Comparison of ENCODE assay signal across 34 mouse cellular contexts in the genomic region with DNA sequence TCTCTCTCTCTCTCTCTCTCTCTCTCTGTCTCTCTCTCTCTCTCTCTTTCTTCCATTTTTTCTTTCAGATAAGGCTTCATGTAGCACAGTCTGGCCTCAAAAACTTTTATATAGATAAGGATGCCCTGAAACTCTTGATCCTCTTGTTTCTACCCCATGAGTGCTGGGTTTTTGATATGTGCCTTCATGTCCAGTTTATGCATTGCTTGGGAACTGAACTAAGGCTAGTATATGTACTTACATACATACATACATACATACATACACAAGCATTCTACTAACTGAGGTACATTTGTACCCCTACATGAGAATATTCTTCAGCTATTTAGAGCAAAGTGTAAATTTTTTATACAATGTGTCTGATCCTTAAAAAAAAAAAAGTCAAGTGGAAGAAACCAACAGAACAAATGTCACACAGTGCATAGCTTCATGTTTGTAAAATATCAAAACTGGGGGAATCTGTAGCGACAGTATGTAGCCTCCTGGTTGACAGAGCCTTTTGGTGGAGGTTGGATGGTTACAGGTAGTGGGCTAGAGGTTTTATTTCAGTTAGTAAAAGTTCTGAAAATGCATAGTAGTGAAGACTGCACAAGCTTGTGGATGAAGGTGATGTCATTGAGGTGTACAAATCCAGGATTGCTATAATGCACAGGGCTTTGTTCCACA. TPM values are rescaled to one million over a fixed set of nuclear protein-coding genes. Genes with fewer than 3 reads are reported as not detected.
A peak's percentile ranks its signal among the peaks of the same experiment; 100 is the strongest.
DNase-seq lines count a peak whose midpoint lies in the region; ATAC-seq and TF ChIP-seq lines count a peak whose summit lies in the region.
"Had no signal": no experiment of that assay in that cellular context is flagged by ENCODE, and none has a peak within 500 bp of the region (broad histone marks: within the 10 kb centered on the region; RNA-seq: fewer than 3 reads in every experiment).

No protein-coding gene starts in this region.

- ATAC-seq in erythroblast, adult 5-6 weeks (replicated peaks; ENCODE audit: low FRiP score, poor library complexity, severe bottlenecking): peak; percentile 19
- ATAC-seq in liver, embryonic 12.5 days: peak; percentile 66
- ATAC-seq in liver, postnatal 0 days: peak; percentile 1
- ATAC-seq: forebrain, postnatal 0 days had no signal

- peak; percentile 63 for TF ChIP-seq EP300 in liver, postnatal 0 days (IDR thresholded peaks at IDR 0.05; ENCODE audit: low read depth)

- WGBS in liver, embryonic 12.5 days (ENCODE audit: insufficient replicate concordance): 63% methylated on average over 1 of the region's 1 CpGs
- WGBS in liver, postnatal 0 days (ENCODE audit: insufficient replicate concordance): 87% methylated on average over 1 of the region's 1 CpGs

- H3K4me1 ChIP-seq in liver, embryonic 12.5 days: peaks cover 49% of the 10 kb centered on the region
- peaks cover 10% of the 10 kb centered on the region for H3K4me1 ChIP-seq in liver, postnatal 0 days (ENCODE audit: insufficient read depth)
- H3K4me1 ChIP-seq: hindbrain, embryonic 13.5 days; kidney, embryonic 15.5 days; limb, embryonic 13.5 days had no signal

- DNase-seq in c-Kit-negative CD71-positive TER-119-positive erythroid progenitor cells, embryonic 14.5 days (ENCODE audit: low read depth, low spot score): peak; percentile 76
- DNase-seq in liver, postnatal 0 days: no peak
- no peak for DNase-seq in spleen, adult 12 weeks (ENCODE audit: low spot score)
- no peak for DNase-seq in urinary bladder, postnatal 25 days (ENCODE audit: low spot score)
- DNase-seq: adrenal gland, postnatal 25 days; B cell, adult 2 months; cerebellum, adult 9-10 months; cerebellum, postnatal 36 days; forebrain, postnatal 0 days; gastrocnemius, postnatal 10 days; heart, postnatal 4 days; kidney, adult 11 months; kidney, postnatal 25 days; lung, adult 2 months; lung, postnatal 10 days; midbrain, embryonic 14.5 days; retina, postnatal 1 day; right cerebral cortex, postnatal 14 days; thymus, adult 18-20 months; thymus, postnatal 4 days had no signal

- peaks cover 39% of the 10 kb centered on the region for H3K36me3 ChIP-seq in liver, embryonic 12.5 days
- H3K36me3 ChIP-seq in liver, postnatal 0 days (replicated peaks; ENCODE audit: insufficient read depth, low read length): 0 out of 2 replicates have a peak, but pooled peaks cover 2% of the 10 kb centered on the region
- H3K36me3 ChIP-seq: hindbrain, embryonic 13.5 days; kidney, embryonic 15.5 days; limb, embryonic 13.5 days had no signal

- H3K9ac ChIP-seq in liver, embryonic 12.5 days: peak overlapping the region; percentile 76
- H3K9ac ChIP-seq in liver, postnatal 0 days (replicated peaks): peak overlapping the region; percentile 35; the same call in 1 of the 2 replicates
- H3K9ac ChIP-seq: forebrain, postnatal 0 days; hindbrain, embryonic 13.5 days; kidney, embryonic 15.5 days; limb, embryonic 13.5 days had no signal

- TF ChIP-seq CTCF in liver, postnatal 0 days (IDR thresholded peaks at IDR 0.05; ENCODE audit: low read depth): no peak

- H3K4me3 ChIP-seq in liver, embryonic 12.5 days: peak overlapping the region; percentile 59
- peak overlapping the region; percentile 43 for H3K4me3 ChIP-seq in liver, postnatal 0 days (ENCODE audit: low read depth, low read length)
- H3K4me3 ChIP-seq: hindbrain, embryonic 13.5 days; kidney, embryonic 15.5 days; left cerebral cortex, adult 2 months; limb, embryonic 13.5 days had no signal

- peak overlapping the region; percentile 54 for H3K4me2 ChIP-seq in liver, embryonic 12.5 days
- peak overlapping the region; percentile 44 for H3K4me2 ChIP-seq in liver, postnatal 0 days (ENCODE audit: low read depth, low read length)
- H3K4me2 ChIP-seq: hindbrain, embryonic 13.5 days; kidney, embryonic 15.5 days; limb, embryonic 13.5 days had no signal

- peaks cover 26% of the 10 kb centered on the region for H3K27me3 ChIP-seq in liver, embryonic 12.5 days (replicated peaks)
- no peaks in the 10 kb centered on the region for H3K27me3 ChIP-seq in liver, postnatal 0 days (ENCODE audit: insufficient read depth, low read length)

- H3K9me3 ChIP-seq in liver, embryonic 12.5 days (replicated peaks): no peaks in the 10 kb centered on the region
- no peaks in the 10 kb centered on the region for H3K9me3 ChIP-seq in liver, postnatal 0 days (ENCODE audit: low read length)
- H3K9me3 ChIP-seq: hindbrain, embryonic 13.5 days; kidney, embryonic 15.5 days; limb, embryonic 13.5 days had no signal

- peak overlapping the region; percentile 97 for H3K27ac ChIP-seq in liver, embryonic 12.5 days
- peak overlapping the region; percentile 66 for H3K27ac ChIP-seq in liver, postnatal 0 days (ENCODE audit: low read depth)
- H3K27ac ChIP-seq: hindbrain, embryonic 13.5 days; kidney, embryonic 15.5 days; left cerebral cortex, adult 2 months; limb, embryonic 13.5 days had no signal

RNA-seq across cellular contexts. Expression of gene Hba-a2, which starts 1.7 kb away (rescaled TPM):
- total RNA-seq in erythroblast, adult 5-6 weeks (2015; ENCODE audit: low replicate concordance): 143,341 and 149,783 TPM in 2 replicates
- total RNA-seq in erythroblast, adult 5-6 weeks (2017; ENCODE audit: low replicate concordance): 224,706 and 268,423 TPM in 2 replicates
- 121,851 and 123,321 TPM in 2 replicates for polyA plus RNA-seq in liver, embryonic 12.5 days (2016; fragmentation: Nextera tagmentation; extraction: Ambion mirVana)
- polyA plus RNA-seq in liver, postnatal 0 days (2015; fragmentation: Nextera tagmentation; extraction: Ambion mirVana): 64,656 and 66,091 TPM in 2 replicates

RNA-seq across cellular contexts. Expression of gene Hbq1a, which starts 1.9 kb away (rescaled TPM):
- total RNA-seq in erythroblast, adult 5-6 weeks (2015; ENCODE audit: low replicate concordance): 28.2 and 42.2 TPM in 2 replicates
- 17.0 and 21.0 TPM in 2 replicates for total RNA-seq in erythroblast, adult 5-6 weeks (2017; ENCODE audit: low replicate concordance)
- polyA plus RNA-seq in liver, embryonic 12.5 days (2016; fragmentation: Nextera tagmentation; extraction: Ambion mirVana): 4.2 and 5.2 TPM in 2 replicates
- polyA plus RNA-seq in liver, postnatal 0 days (2015; fragmentation: Nextera tagmentation; extraction: Ambion mirVana): 3.0 and 4.4 TPM in 2 replicates
- total RNA-seq: adrenal gland, adult 18-20 months; adrenal gland, postnatal 25 days; gastrocnemius, postnatal 10 days; granulocyte monocyte progenitor cell, adult 5-6 weeks; monocyte, adult 5-6 weeks had no signal
- polyA plus RNA-seq: forebrain, embryonic 11.5 days; small intestine, adult 2 months had no signal

RNA-seq across cellular contexts. Expression of gene Hbq1b, which starts 11.2 kb away (rescaled TPM):
- total RNA-seq in erythroblast, adult 5-6 weeks (2015; ENCODE audit: low replicate concordance): 294 and 334 TPM in 2 replicates
- 138 and 139 TPM in 2 replicates for total RNA-seq in erythroblast, adult 5-6 weeks (2017; ENCODE audit: low replicate concordance)
- 116 and 122 TPM in 2 replicates for polyA plus RNA-seq in liver, embryonic 12.5 days (2016; fragmentation: Nextera tagmentation; extraction: Ambion mirVana)
- 70.9 and 75.1 TPM in 2 replicates for polyA plus RNA-seq in liver, postnatal 0 days (2015; fragmentation: Nextera tagmentation; extraction: Ambion mirVana)
- total RNA-seq: adrenal gland, adult 18-20 months; granulocyte monocyte progenitor cell, adult 5-6 weeks; left cerebral cortex, adult 2 months; left cerebral cortex, postnatal 36 days; monocyte, adult 5-6 weeks had no signal
- polyA plus RNA-seq: midbrain, embryonic 14.5 days; small intestine, adult 2 months had no signal

RNA-seq across cellular contexts. Expression of gene Hba-a1, which starts 14.7 kb away (rescaled TPM):
- 59,368 and 63,767 TPM in 2 replicates for total RNA-seq in erythroblast, adult 5-6 weeks (2015; ENCODE audit: low replicate concordance)
- total RNA-seq in erythroblast, adult 5-6 weeks (2017; ENCODE audit: low replicate concordance): 14,861 and 24,674 TPM in 2 replicates
- 52,845 and 54,272 TPM in 2 replicates for polyA plus RNA-seq in liver, embryonic 12.5 days (2016; fragmentation: Nextera tagmentation; extraction: Ambion mirVana)
- polyA plus RNA-seq in liver, postnatal 0 days (2015; fragmentation: Nextera tagmentation; extraction: Ambion mirVana): 32,136 and 32,798 TPM in 2 replicates

RNA-seq across cellular contexts. Expression of gene Hba-x, which starts 21.8 kb away (rescaled TPM):
- total RNA-seq in erythroblast, adult 5-6 weeks (2015; ENCODE audit: low replicate concordance): 7.9 and 8.8 TPM in 2 replicates
- 0.68 and 2.2 TPM in 2 replicates for total RNA-seq in erythroblast, adult 5-6 weeks (2017; ENCODE audit: low replicate concordance)
- polyA plus RNA-seq in liver, embryonic 12.5 days (2016; fragmentation: Nextera tagmentation; extraction: Ambion mirVana): 1,859 and 1,982 TPM in 2 replicates
- polyA plus RNA-seq in liver, postnatal 0 days (2015; fragmentation: Nextera tagmentation; extraction: Ambion mirVana): 5.6 and 6.3 TPM in 2 replicates
- total RNA-seq: adrenal gland, adult 18-20 months; adrenal gland, postnatal 25 days; forebrain, postnatal 0 days; gastrocnemius, postnatal 10 days; granulocyte monocyte progenitor cell, adult 5-6 weeks; layer of hippocampus, adult 18-20 months; layer of hippocampus, postnatal 14 days; left cerebral cortex, adult 2 months; left cerebral cortex, postnatal 36 days; monocyte, adult 5-6 weeks had no signal
- polyA plus RNA-seq: forebrain, postnatal 0 days; lung, adult 2 months; small intestine, adult 2 months had no signal

Comparison
In these comparisons a context has a peak if more than half of its experiments do, and no peak if none do; other contexts are left out.
1. ATAC-seq: peak in every context shown above with its lines; median percentile 66 in liver, embryonic 12.5 days; 19 in erythroblast, adult 5-6 weeks; 1 in liver, postnatal 0 days.